Mouse (Mus musculus) gastrocnemius, adult 2 months (tissue): ENCODE measurements at regions not wholly inside any gene's neighbourhood (a gene's known extent, or its start where the extent isn't known, plus 50 kb on each side); places are given as distances from the start of the nearest gene placed in this dataset.

ENCODE experiments used
- DNase-seq: peaks from one replicate; pipeline ENCODE4 v3.0.0; 2022
- H3K27ac ChIP-seq: fragments of 200-600 bp; 2 replicates; pipeline ENCODE4 v1.8.1; 2022; ENCODE audit warnings: mild to moderate bottlenecking
- H3K4me3 ChIP-seq: fragments of 200-600 bp; 2 replicates; pipeline ENCODE4 v1.8.1; 2022; ENCODE audit warnings: mild to moderate bottlenecking, moderate library complexity
- CTCF ChIP-seq: fragments of 200-600 bp; IDR thresholded peaks from 2 replicates; pipeline ENCODE4 v1.8.1; 2022; ENCODE audit warnings: antibody characterized with exemption, mild to moderate bottlenecking, moderate library complexity
- intact Hi-C: fragments of 180-260 bp; cut with DNase I; formaldehyde crosslinking; loops from one replicate; pipeline ENCODE4 v1.15.1; 2025

GRCm38 (mm10) chr3:77051884-77052283, 977.8 kb downstream of the Fstl5 start:
- no peak for TF ChIP-seq CTCF
- DNase-seq: no peak
- Histone ChIP-seq H3K27ac (no peak overlapping the region), H3K4me3 (no peak overlapping the region)
- intact Hi-C loops: no loop called here

GRCm38 (mm10) chr3:77075055-77075454, 1001.0 kb downstream of the Fstl5 start:
- intact Hi-C loops: no loop called here
- no peak for TF ChIP-seq CTCF
- Histone ChIP-seq H3K4me3 (no peak overlapping the region), H3K27ac (no peak overlapping the region)
- no peak for DNase-seq

- TF ChIP-seq CTCF: no peak
- no peak overlapping the region for H3K27ac ChIP-seq
- intact Hi-C loops: no loop called here
- DNase-seq: no peak
- H3K4me3 ChIP-seq: no peak overlapping the region
Observed at GRCm38 (mm10) chr3:77091812-77092211, 1017.7 kb downstream of the Fstl5 start.

GRCm38 (mm10) chr3:77112969-77113368, 1038.9 kb downstream of the Fstl5 start:
- intact Hi-C loops: no loop called here
- no peak for TF ChIP-seq CTCF
- no peak overlapping the region for H3K27ac ChIP-seq
- no peak for DNase-seq
- no peak overlapping the region for H3K4me3 ChIP-seq

DNA sequence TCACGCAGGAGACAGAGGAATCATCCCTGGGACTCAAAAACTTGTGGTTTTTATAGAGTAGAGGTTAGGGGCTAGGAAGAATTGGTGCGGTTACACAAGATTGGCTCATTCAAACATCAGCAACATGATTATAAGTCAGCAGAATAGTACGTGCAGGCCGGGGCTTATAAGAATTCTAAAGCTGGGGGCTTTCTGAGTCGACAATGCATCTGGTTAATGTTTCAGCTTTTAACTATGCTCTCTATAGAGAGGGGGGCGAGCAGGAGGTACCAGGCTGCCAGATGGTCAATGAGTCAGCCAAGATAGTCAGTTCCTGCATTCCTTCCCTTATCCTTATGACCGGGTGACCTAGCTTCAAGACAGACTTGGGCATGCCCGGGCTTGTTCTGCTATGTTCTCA, 1046.5 kb downstream of the Fstl5 start:
- DNase-seq: no peak
- TF ChIP-seq CTCF: no peak
- Histone ChIP-seq H3K27ac (no peak overlapping the region), H3K4me3 (no peak overlapping the region)
- intact Hi-C loops: no loop called here

GRCm38 (mm10) chr3:77151636-77152035, 1077.6 kb downstream of the Fstl5 start:
- DNase-seq: no peak
- no peak for TF ChIP-seq CTCF
- no peak overlapping the region for H3K4me3 ChIP-seq
- no peak overlapping the region for H3K27ac ChIP-seq
- intact Hi-C loops: no loop called here

DNA sequence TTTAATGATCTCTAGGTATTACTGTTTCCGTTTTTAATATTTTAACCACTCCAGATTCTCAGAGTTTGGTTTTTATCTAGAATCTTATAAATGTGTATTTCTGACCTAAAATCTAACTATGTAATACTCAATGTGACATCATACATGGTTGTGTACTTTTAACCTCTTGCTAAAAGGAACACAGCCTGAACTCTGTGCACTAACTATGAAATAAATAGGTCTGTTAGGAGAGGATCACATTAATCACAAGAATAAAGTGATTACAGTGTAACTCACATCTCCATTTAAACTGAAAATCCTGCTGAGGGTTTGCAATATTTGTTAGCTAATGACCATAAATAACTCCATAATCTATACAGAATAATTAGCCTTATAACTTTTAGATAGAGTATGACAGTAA, 1123.8 kb downstream of the Fstl5 start:
- H3K27ac ChIP-seq: no peak overlapping the region
- H3K4me3 ChIP-seq: no peak overlapping the region
- intact Hi-C loops: no loop called here
- no peak for DNase-seq
- no peak for TF ChIP-seq CTCF

DNA sequence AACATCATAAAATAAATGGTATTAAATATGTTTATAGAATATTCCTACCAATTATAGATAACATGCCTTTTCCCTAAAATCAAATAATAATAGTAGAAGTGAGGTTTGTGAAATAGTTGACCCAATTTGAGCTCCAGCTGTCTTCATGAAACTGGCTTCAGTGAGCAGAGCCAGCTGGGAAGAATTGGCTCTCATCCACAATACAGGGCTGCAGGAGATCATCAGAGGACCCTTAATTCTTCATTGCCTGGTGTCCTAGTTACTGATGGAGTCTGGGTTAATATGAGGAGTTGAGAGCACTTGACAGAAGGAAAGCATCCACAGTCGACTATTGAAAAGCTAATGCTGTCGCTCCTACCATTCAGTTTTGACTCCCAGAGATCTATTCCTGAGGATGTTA, 1124.2 kb downstream of the Fstl5 start:
- intact Hi-C loops: no loop called here
- no peak for TF ChIP-seq CTCF
- peak; percentile 20 for DNase-seq
- Histone ChIP-seq H3K4me3 (no peak overlapping the region), H3K27ac (no peak overlapping the region)

- no peak for DNase-seq
- TF ChIP-seq CTCF: no peak
- intact Hi-C loops: no loop called here
- Histone ChIP-seq H3K4me3 (no peak overlapping the region), H3K27ac (no peak overlapping the region)
Observed at GRCm38 (mm10) chr3:77226007-77226406, 1151.9 kb downstream of the Fstl5 start.
